Mouse (Mus musculus): ENCODE data around the gene Tgm1.

Gene Tgm1

DNA sequence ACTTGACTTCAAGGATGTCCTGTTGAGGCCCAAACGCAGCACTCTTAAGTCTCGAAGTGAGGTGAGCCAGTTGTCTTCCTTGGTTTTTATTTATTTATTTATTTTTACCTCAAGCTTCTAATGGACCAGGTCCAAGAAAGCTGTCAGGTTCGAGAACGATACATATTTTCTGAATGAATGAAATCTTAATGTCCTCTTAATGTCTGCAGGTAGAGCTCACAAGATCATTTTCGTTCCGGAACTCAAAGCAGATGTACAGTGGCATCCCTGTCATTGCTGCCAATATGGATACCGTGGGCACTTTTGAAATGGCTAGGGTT, 41.0 kb downstream of the Tgm1 start:
- no peak for DNase-seq (ENCODE audit: low spot score in 2 of 2)

- peak; percentile 91 to 93 for DNase-seq (ENCODE audit: low spot score in 2 of 2)
Measured at GRCm38 (mm10) chr14:55671833-55672740, 41.6 kb downstream of the Tgm1 start, which contains the start of the genes Gmpr2 and Nedd8. Gene Gmpr2 (plus strand): TSS chr14:55671941. Gene Nedd8 (minus strand): TSS chr14:55672124.

GRCm38 (mm10) chr14:55671486-55671832, 42.3 kb downstream of the Tgm1 start:
- DNase-seq (ENCODE audit: low spot score in 2 of 2): no peak

- DNase-seq (ENCODE audit: low spot score in 2 of 2): no peak
Measured at GRCm38 (mm10) chr14:55660636-55661035, 53.1 kb downstream of the Tgm1 start.

GRCm38 (mm10) chr14:55659960-55660573, 53.7 kb downstream of the Tgm1 start, which contains the start of gene Mdp1:
Gene Mdp1 (minus strand): TSS chr14:55660508.
- DNase-seq (ENCODE audit: low spot score in 2 of 2): peak; percentile 67 to 74

- no peak for DNase-seq (ENCODE audit: low spot score in 2 of 2)
Measured at GRCm38 (mm10) chr14:55658011-55658410, 55.7 kb downstream of the Tgm1 start.

DNA sequence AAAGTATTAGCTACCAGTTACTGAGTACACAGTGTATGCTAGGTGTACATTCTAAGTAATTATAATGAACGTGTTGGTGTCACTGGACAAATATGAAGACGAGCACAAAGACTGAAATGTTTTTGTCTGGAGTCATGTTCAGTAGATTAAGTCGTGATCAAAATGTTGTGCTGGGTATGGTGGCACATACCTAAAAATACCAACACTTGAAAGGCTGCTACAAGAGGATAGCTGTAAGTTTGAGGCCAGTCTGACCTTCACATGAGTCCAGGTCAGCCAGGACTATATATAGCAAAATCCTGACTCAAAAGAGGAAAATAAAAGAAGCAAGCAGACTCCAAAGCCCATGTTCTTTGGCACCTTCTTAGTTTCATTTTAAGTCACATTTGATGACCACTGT, 56.8 kb downstream of the Tgm1 start:
- DNase-seq (ENCODE audit: low spot score in 2 of 2): no peak

- DNase-seq (ENCODE audit: low spot score in 2 of 2): no peak
Measured at GRCm38 (mm10) chr14:55651528-55651927, 62.2 kb downstream of the Tgm1 start.
